8 mouse cellular contexts compared by ENCODE assay signal in the genomic region with DNA sequence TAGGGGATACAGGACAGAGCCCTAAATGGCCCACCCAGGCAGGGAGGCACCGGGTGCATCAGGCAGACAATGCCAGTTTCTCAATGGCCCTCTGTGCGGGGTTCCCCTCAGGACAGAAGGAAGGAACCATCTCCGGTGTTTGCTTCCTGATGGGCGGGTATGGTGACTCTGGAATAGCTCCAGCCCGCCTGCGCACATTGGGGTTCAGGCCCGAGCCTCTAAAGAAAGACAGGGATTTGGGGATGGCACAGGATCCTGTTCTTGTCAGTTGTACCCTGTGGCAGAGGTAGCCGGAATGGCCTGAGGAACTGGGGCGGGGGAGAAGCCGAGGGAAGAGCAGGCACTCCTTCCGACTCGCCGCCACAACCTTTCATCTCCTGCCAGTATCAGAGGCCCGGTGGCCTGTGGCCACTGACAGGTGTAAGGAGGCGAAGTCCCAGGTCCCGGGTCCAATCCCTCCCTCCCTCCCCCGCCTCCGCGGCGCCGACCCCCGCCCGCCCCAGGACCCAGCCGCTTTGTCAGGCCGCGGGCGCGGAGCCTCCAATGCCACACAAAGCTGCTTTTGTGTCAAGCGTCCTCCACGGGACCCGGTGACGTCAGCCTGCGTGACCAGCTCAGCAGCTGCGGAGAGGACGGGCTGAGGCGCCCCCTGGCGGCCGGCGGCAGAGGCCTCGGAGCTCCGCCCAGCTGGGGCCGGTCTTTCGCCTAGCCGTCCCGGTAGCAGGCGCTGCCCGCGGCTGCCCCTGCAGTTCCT. TPM values are rescaled to one million over a fixed set of nuclear protein-coding genes. Genes with fewer than 3 reads are reported as not detected.
DNase-seq lines count a peak whose midpoint lies in the region; ATAC-seq lines count a peak whose summit lies in the region.

No protein-coding gene starts in this region.

- peak overlapping the region; percentile 31 for H3K4me3 ChIP-seq in hindbrain, embryonic 12.5 days

- H3K27me3 ChIP-seq in hindbrain, embryonic 12.5 days = peaks cover 3% of the 10 kb centered on the region; the same call in 1 of the 2 replicates

- peaks cover 56% of the 10 kb centered on the region for H3K4me1 ChIP-seq in hindbrain, embryonic 12.5 days

- H3K9me3 ChIP-seq in hindbrain, embryonic 12.5 days (replicated peaks) = no peaks in the 10 kb centered on the region

- WGBS in hindbrain, embryonic 12.5 days = 3% methylated on average over 34 of the region's 48 CpGs

- peak overlapping the region; percentile 97 for H3K27ac ChIP-seq in hindbrain, embryonic 12.5 days

- peaks cover 31% of the 10 kb centered on the region for H3K36me3 ChIP-seq in hindbrain, embryonic 12.5 days

- peak overlapping the region; percentile 64 for H3K9ac ChIP-seq in hindbrain, embryonic 12.5 days

- peak; percentile 94 for ATAC-seq in hindbrain, embryonic 12.5 days (ENCODE audit: low FRiP score)

- peak overlapping the region; percentile 55 for H3K4me2 ChIP-seq in hindbrain, embryonic 12.5 days (replicated peaks)

- DNase-seq in Muller cell, postnatal 12 days (ENCODE audit: inconsistent ontology term) = peak; percentile 99
- DNase-seq in cerebellum, adult 9-11 months = peak; percentile 98
- peak; percentile 93 to 99 for DNase-seq in frontal cortex, adult 2 months (ENCODE audit: extremely low spot score in 1 of 2, low spot score in 1 of 2)
- peak; percentile 99 for DNase-seq in layer of hippocampus, postnatal 25 days (ENCODE audit: extremely low spot score in 1 of 2, low spot score in 1 of 2)
- peak; percentile 99 for DNase-seq in lung, postnatal 25 days (ENCODE audit: low spot score)
- peak; percentile 99 for DNase-seq in retina, embryonic 14.5 days (ENCODE audit: low spot score)
- peak; percentile 99 for DNase-seq in thymus, postnatal 4 days

RNA-seq across cellular contexts. Expression of a gene that starts 3.3 kb away (rescaled TPM):
- polyA plus RNA-seq in frontal cortex, adult 2 months (2012; rRNA removed) = 2.1 and 3.4 TPM in 2 replicates
- polyA plus RNA-seq in hindbrain, embryonic 12.5 days (2016; fragmentation: Nextera tagmentation; extraction: Ambion mirVana) = 5.1 TPM in 2 replicates
- 1 to 10 TPM; 2.2 to 2.7 TPM for total RNA-seq in layer of hippocampus, postnatal 25 days (2021)

RNA-seq across cellular contexts. Expression of a gene that starts 22.8 kb away (rescaled TPM):
- 334 and 351 TPM in 2 replicates for polyA plus RNA-seq in frontal cortex, adult 2 months (2012; rRNA removed)
- polyA plus RNA-seq in hindbrain, embryonic 12.5 days (2016; fragmentation: Nextera tagmentation; extraction: Ambion mirVana) = 516 and 531 TPM in 2 replicates
- 100 to 1,000 TPM; 208 to 223 TPM for total RNA-seq in layer of hippocampus, postnatal 25 days (2021)

RNA-seq across cellular contexts. Expression of a gene that starts 24.9 kb away (rescaled TPM):
- 17.5 and 18.8 TPM in 2 replicates for polyA plus RNA-seq in frontal cortex, adult 2 months (2012; rRNA removed)
- polyA plus RNA-seq in hindbrain, embryonic 12.5 days (2016; fragmentation: Nextera tagmentation; extraction: Ambion mirVana) = 19.5 and 21.9 TPM in 2 replicates
- total RNA-seq in layer of hippocampus, postnatal 25 days (2021) = 10 to 100 TPM; 11.8 to 16.8 TPM

RNA-seq across cellular contexts. Expression of a gene that starts 31.8 kb away (rescaled TPM):
- 0.69 and 0.74 TPM in 2 replicates for polyA plus RNA-seq in frontal cortex, adult 2 months (2012; rRNA removed)
- 1.2 and 1.4 TPM in 2 replicates for polyA plus RNA-seq in hindbrain, embryonic 12.5 days (2016; fragmentation: Nextera tagmentation; extraction: Ambion mirVana)
- 1 to 10 TPM; 1.4 to 1.9 TPM for total RNA-seq in layer of hippocampus, postnatal 25 days (2021)

RNA-seq across cellular contexts. Expression of a gene that starts 33.7 kb away (rescaled TPM):
- 15.9 and 18.3 TPM in 2 replicates for polyA plus RNA-seq in frontal cortex, adult 2 months (2012; rRNA removed)
- polyA plus RNA-seq in hindbrain, embryonic 12.5 days (2016; fragmentation: Nextera tagmentation; extraction: Ambion mirVana) = 13.5 and 15.0 TPM in 2 replicates
- total RNA-seq in layer of hippocampus, postnatal 25 days (2021) = 10 to 100 TPM; 11.3 to 13.3 TPM

Comparison
In these comparisons a context has a peak if more than half of its experiments do, and no peak if none do; other contexts are left out.
1. Peak in every context shown above with its lines: DNase-seq, ATAC-seq, H3K4me3 ChIP-seq and H3K27ac ChIP-seq.